Mouse (Mus musculus): ENCODE results near the gene Fbxo36.

- TF ChIP-seq TAL1 (IDR thresholded peaks at IDR 0.05; ENCODE audit: low read length), result no peak
- no peak for TF ChIP-seq GATA1 (IDR thresholded peaks at IDR 0.05; ENCODE audit: low read length)
Measured at GRCm38 (mm10) chr1:84838156-84838555, 1.5 kb upstream of the Fbxo36 start.

Data from erythroblast, embryonic 14.5 days (primary cell).